Mouse (Mus musculus): ENCODE measurements around the gene Xcl1. TPM values are rescaled to one million over a fixed set of nuclear protein-coding genes. Genes with fewer than 3 reads are reported as not detected.

Gene Xcl1
- total and polyA plus RNA-seq, 3 experiments, result not detected

DNA sequence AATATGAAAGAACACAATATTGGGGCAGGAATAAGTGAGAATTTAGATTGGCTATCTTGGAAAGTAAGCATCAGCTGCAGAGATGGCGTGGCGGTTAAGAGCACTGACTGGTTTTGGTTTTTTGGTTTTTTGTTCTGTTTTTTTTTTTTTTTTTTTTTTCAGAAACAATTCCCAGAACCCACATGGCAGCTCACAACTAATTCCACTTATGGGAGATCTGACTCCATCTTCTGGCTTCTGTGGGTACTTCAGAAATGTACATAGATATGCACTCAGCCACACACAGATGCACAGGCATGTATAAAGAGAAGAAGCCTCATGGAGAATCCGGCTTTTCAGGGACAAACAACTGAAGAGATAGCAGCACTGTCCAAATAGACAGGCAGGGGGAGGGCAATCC, 22.6 kb upstream of the Xcl1 start:
- no peaks in the 10 kb centered on the region for H3K4me1 ChIP-seq (ENCODE audit: control insufficient read depth in 1 of 2, insufficient read depth in 2 of 2, low read length in 2 of 2)
- TF ChIP-seq SMC3 (IDR thresholded peaks at IDR 0.05; ENCODE audit: low read depth, low read length) (no peak), USF2 (IDR thresholded peaks at IDR 0.05; ENCODE audit: borderline replicate concordance in 1 of 2, insufficient read depth in 1 of 2, low read depth in 1 of 2, low read length in 2 of 2) (no peak), E2F4 (IDR thresholded peaks at IDR 0.05; ENCODE audit: borderline replicate concordance, low read depth, low read length) (no peak), USF1 (IDR thresholded peaks at IDR 0.05; ENCODE audit: low read depth, low read length) (no peak), ETS1 (IDR thresholded peaks at IDR 0.05; ENCODE audit: low read depth, low read length) (no peak), BHLHE40 (IDR thresholded peaks at IDR 0.05; ENCODE audit: borderline replicate concordance, low read depth, low read length) (no peak), NELFE (IDR thresholded peaks at IDR 0.05; ENCODE audit: low read depth, low read length) (no peak), NRF1 (IDR thresholded peaks at IDR 0.05; ENCODE audit: insufficient read depth, low read depth, low read length, poor library complexity, severe bottlenecking) (no peak), MXI1 (IDR thresholded peaks at IDR 0.05; ENCODE audit: low read depth, low read length) (no peak), HCFC1 (IDR thresholded peaks at IDR 0.05; ENCODE audit: low read depth, low read length) (no peak), KAT2A (conservative IDR thresholded peaks at IDR 0.05; ENCODE audit: low read depth, low read length) (no peak), SIN3A (IDR thresholded peaks at IDR 0.05; ENCODE audit: low read length) (no peak), TBP (IDR thresholded peaks at IDR 0.05; ENCODE audit: low read depth, low read length) (no peak), MYB (IDR thresholded peaks at IDR 0.05; ENCODE audit: low read depth, low read length) (no peak)

DNA sequence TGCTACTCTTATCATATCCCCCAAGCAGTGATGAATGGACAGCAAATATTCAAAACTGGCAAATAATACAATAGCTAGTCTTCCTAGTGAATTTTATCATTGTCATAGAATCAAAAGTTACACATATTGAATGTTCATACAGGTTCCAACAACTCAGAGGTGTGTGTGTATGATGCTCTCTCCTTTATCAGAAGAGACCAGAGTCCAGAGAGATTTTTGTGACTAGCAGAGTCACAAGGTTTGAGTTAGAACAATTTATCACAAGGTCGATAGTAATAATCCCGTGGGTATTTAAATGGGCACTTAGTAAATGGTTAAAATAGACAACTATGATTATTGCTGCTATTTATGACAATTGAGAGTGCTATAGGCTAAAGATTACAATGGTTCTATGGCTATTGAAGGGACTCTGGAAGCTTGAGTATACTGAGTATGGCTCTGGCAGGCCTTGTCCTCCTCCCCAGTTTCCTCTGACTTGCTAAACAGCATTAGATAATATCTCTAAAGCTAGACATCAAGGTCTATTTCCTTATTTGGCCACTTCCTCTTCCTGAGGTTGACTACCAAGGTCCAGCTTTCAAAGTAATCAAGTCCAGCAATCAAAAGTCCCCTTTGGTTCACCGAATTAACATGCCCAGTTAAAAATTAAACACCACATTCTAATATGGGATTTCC, 21.5 kb upstream of the Xcl1 start:
- no peak overlapping the region for H3K27ac ChIP-seq (ENCODE audit: control insufficient read depth, low read depth, low read length)
- DNase-seq (ENCODE audit: low read depth, low spot score), result no peak
- H3K4me1 ChIP-seq (ENCODE audit: control insufficient read depth in 1 of 2, insufficient read depth in 2 of 2, low read length in 2 of 2), result no peaks in the 10 kb centered on the region
- H3K9ac ChIP-seq (ENCODE audit: control insufficient read depth, low read depth, low read length, poor library complexity, severe bottlenecking), result no peak overlapping the region
- no peak overlapping the region for H3K4me3 ChIP-seq (ENCODE audit: control insufficient read depth in 1 of 2, insufficient read depth in 1 of 2, low read depth in 2 of 2, low read length in 2 of 2)
- no peak for TF ChIP-seq JUND (IDR thresholded peaks at IDR 0.05; ENCODE audit: low read depth, low read length)
- TF ChIP-seq ELF1 (IDR thresholded peaks at IDR 0.05; ENCODE audit: low read depth, low read length), result no peak
- TF ChIP-seq TCF12 (IDR thresholded peaks at IDR 0.05; ENCODE audit: low read depth, low read length), result no peak
- no peak for TF ChIP-seq CHD1 (IDR thresholded peaks at IDR 0.05; ENCODE audit: low read depth, low read length)
- no peak for TF ChIP-seq USF1 (IDR thresholded peaks at IDR 0.05; ENCODE audit: low read depth, low read length)
- no peak for TF ChIP-seq EP300 (IDR thresholded peaks at IDR 0.05; ENCODE audit: low read depth in 1 of 2, low read length in 2 of 2)
- TF ChIP-seq POLR2AphosphoS2 (IDR thresholded peaks at IDR 0.05; ENCODE audit: low read length), result no peak
- TF ChIP-seq SIN3A (IDR thresholded peaks at IDR 0.05; ENCODE audit: low read length), result no peak
- no peak for TF ChIP-seq USF2 (IDR thresholded peaks at IDR 0.05; ENCODE audit: borderline replicate concordance in 1 of 2, insufficient read depth in 1 of 2, low read depth in 1 of 2, low read length in 2 of 2)
- no peaks in the 10 kb centered on the region for H3K27me3 ChIP-seq (ENCODE audit: control insufficient read depth in 1 of 2, insufficient read depth in 2 of 2, low read length in 2 of 2)
- H3K9me3 ChIP-seq (replicated peaks; ENCODE audit: insufficient read depth, low read length), result no peaks in the 10 kb centered on the region
- no peaks in the 10 kb centered on the region for H3K36me3 ChIP-seq (ENCODE audit: control insufficient read depth in 1 of 2, insufficient read depth in 2 of 2, low read length in 2 of 2)
- H3K79me2 ChIP-seq (ENCODE audit: control insufficient read depth, insufficient read depth, low read length, poor library complexity), result no peaks in the 10 kb centered on the region

More for the DNA sequence above, 22.6 kb upstream of the Xcl1 start:
- Histone ChIP-seq H3K79me2 (ENCODE audit: control insufficient read depth, insufficient read depth, low read length, poor library complexity) (no peaks in the 10 kb centered on the region), H3K4me3 (ENCODE audit: control insufficient read depth in 1 of 2, insufficient read depth in 1 of 2, low read depth in 2 of 2, low read length in 2 of 2) (no peak overlapping the region), H3K27me3 (ENCODE audit: control insufficient read depth in 1 of 2, insufficient read depth in 2 of 2, low read length in 2 of 2) (no peaks in the 10 kb centered on the region), H3K27ac (ENCODE audit: control insufficient read depth, low read depth, low read length) (no peak overlapping the region), H3K36me3 (ENCODE audit: control insufficient read depth in 1 of 2, insufficient read depth in 2 of 2, low read length in 2 of 2) (no peaks in the 10 kb centered on the region), H3K9me3 (replicated peaks; ENCODE audit: insufficient read depth, low read length) (no peaks in the 10 kb centered on the region), H3K9ac (ENCODE audit: control insufficient read depth, low read depth, low read length, poor library complexity, severe bottlenecking) (no peak overlapping the region)
- no peak for DNase-seq (ENCODE audit: low read depth, low spot score)

Measured in MEL (cell line).